Mouse (Mus musculus) left cerebral cortex, adult 8-10 months (tissue): ENCODE data around the gene Bms1. TPM values are rescaled to one million over a fixed set of nuclear protein-coding genes. Genes with fewer than 3 reads are reported as not detected.
A peak's percentile ranks its signal among the peaks of the same experiment; 100 is the strongest.

Experiments used
- DNase-seq, 2 experiments: peaks; one replicate each; pipeline ENCODE4 v3.0.0; 2022; ENCODE audit warnings: low spot score in 2 of 2
- microRNA-seq, 2 experiments: library from miRNA; unstranded; fragments of <30 nt; microRNA quantifications; one replicate each; pipeline ENCODE4 v1.2.0; 2022
- total RNA-seq, 4 experiments: library from RNA; stranded (reverse); gene quantifications; 2 replicates each; pipeline ENCODE4 v1.2.4; 2022

Gene Bms1
- total RNA-seq, 4 experiments from 2014 or later, result 23.0 to 27.5 (median 24.8) TPM

DNA sequence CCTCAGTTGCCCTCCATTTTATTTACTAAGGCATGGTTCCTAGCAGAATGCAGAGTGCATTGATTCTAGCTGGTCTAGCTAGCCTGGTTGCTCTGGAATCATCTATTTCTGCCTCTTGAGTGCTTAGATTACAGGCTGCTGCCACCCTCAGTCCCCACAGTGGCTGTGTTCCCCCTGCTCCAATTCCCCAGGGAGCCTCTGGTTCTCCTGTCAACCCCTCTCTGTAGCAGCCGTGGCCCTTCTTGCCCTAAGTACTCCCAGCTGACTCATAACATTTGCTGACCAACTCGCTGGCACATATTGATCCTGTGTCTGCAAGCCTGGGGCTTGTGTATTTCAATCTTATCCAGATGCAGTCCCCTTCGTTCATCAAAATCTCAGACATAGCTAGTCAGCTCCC lies 53.1 kb downstream of the Bms1 start:
- DNase-seq, result no peak

DNA sequence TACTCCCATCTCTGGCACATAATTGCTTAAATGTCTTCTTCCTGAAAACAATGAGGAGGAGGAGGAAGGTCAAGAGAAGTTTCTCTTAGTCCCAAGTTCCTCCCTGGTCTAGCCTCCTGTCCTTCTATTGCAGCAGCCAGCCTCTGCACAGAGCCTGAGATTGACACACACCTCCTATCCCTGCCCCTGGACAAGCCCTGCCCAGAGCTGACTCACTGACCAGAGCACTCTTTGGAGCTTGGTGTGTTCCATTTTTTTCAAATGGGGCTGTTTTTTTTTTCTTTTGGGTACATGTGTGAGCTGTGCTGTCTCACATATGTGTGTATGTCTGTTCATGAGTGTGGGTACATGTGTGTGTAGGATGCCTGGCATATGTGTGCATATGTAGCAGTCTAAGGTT lies 53.5 kb downstream of the Bms1 start:
- no peak for DNase-seq

DNA sequence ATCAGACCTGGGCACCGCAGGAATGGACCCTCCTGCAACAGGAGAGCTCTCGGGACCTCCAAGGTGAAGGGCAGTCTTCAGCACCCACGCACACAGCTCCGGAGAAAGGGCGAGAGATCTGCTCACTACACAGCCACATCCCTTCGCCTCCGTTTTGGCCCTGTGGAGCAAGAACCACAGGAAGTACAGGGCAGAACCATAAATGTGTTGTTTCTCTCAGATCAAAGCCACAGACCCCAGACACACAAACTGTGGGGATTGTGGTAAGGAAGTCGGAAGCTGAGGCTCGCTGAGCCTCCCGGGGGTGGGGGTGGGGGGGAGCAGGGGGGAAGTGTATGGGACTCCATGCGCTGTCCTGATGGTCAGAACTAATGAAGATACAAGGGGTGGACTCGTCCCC lies 68.9 kb downstream of the Bms1 start:
- no peak for DNase-seq

- no peak for DNase-seq
Measured at GRCm38 (mm10) chr6:118348186-118348585, 71.1 kb downstream of the Bms1 start.

DNA sequence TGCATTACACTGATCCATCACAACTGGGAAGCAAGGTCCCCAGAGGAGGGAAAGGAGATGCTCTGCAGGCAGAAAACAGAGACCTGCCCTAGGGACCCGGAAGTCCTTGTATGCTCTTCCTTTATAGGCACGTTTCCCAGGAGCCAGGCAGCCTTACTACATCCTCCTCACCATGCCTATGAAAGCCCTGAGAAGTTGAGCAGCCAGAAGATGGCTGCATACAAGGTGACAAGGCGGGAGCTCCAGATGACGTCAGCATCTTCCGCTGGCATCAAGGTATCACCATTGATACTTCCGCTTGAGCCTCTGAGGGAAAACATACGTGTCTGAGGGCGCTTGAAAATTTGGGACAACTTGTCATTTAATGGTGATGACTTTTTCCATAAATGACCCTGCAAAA lies 72.0 kb downstream of the Bms1 start:
- no peak for DNase-seq

DNA sequence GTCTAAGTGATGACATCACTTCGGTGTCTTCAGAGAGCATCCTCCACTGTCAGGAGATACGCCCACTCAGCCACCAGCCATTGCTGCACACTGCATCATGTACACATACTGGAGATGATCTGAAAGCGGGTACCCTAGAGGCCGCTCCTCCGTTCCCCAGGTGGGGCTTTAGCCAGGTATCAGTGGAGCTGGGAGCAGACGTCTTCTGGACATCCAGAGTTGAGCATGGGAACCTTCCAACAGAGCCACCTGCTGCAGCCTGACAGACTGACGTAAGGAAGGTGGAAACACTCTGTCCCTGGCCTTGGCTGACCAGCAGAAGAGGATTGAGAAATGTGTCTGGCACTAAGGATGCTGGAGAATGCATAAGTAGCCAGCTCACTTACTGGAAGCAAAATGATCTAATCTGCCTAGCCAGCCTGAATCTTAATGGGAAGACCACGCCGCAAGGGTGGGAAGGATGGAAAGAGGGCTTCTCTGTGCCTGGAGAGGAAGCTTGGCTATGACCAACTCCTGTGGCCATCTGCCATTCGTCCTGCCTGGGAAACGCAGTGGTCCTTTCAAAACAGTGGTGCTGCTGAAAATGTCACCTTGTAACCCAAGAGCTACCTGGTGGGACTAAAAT lies 77.3 kb downstream of the Bms1 start:
- DNase-seq, result no peak

DNA sequence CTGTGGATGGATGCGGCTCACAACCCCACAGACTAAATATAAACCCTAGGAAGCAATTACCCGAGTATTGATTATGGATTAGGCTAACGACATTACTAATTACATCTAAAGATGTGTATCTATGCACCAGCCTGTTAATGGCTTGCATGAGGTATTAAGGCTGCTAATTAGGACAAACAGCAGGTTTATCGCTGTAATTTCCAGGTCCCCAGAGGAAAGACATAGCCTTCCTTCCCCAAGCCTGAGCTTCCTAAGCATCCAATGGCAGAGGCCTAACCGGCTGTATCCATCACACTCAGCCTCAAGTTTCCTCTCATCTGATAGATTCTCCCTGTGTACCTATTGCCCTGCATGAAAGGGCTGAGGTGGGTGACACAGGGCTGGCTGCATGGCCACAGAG lies 81.6 kb downstream of the Bms1 start:
- DNase-seq, result no peak

DNA sequence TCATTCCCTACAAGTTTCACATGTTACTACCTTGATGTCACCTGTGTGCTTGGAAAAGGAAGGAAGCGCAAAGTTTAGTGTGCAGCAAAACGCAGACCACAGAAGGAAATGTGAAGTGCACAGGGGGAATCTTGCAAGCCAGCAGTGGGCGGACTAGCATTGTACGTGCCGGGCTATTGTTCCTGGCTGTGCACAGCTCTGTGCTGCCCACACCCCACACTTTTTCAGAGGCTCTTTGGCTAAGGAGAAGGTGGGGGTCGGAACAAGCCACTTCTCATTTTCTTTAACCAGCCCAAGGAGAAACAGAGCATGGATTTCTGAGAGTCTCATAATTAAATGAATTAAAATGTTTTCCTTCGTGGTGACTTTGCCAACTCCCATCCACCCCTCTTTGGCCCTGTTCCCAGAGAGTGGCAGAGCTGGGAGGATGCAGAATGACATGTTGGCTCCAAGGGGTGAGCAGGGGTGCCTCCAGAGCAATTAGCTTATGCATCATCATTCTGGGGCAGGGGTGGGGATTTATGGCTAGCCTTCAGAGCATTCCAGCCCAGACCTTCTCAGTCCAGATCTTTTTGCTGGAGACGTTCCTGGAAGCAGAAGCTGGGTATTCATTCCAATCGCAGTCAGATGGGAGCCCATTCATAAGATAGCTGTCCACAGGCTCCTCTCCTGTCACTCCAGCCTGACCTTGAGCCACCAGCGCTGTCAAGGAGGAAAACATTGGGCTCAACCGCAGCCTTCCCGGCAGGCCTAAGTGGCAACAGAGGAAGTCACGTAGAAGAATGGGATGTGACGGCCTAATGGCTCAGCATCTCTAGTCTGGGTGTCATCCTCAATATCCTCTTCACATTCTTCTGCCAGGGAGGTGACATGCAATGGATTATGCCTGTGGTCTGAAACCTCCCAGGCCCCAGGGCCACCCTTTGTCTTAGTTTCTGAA lies 82.5 kb downstream of the Bms1 start:
- peak in 1 of 2 experiments; percentile 15 for DNase-seq

- no peak for DNase-seq
Measured at GRCm38 (mm10) chr6:118335934-118336450, 83.3 kb downstream of the Bms1 start.

DNA sequence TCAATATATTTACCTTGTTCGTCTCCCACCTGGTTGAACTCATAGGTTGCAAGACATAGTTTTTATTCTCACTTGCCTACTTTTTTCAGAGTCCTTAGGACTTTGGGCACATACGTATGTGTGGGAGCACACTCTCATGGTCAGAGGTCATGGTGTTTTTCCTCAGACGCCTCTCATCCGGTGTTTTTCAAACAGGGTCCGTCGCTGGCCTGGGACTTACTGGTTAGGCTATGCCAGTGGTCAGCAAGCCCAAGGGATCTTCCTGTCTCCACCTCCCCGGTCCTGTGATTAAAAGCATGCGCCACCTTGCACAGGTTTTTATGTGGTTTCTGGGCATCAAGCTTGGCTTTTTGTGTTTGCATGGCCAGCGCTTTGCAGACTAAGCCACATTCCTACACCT lies 85.4 kb downstream of the Bms1 start:
- no peak for DNase-seq

Small RNAs within 50 kb of the gene (microRNA-seq; reads per million reads assigned to microRNA genes)
- 0 reads per million in 2 experiments for gene Gm25953

Other genes with a start within 250 kb of the Bms1 start
- gene Ret, start 221.8 kb downstream of the Bms1 start, total RNA-seq, result 1 to 10 TPM; 3.2 to 5.2 (median 3.5) TPM
- gene Zfp248, start 36.1 kb upstream of the Bms1 start, total RNA-seq, result 10 to 100 TPM; 16.5 to 26.3 (median 18.5) TPM
- gene Zfp9, start 59.8 kb upstream of the Bms1 start, total RNA-seq, result 10 to 100 TPM; 19.0 to 21.9 (median 20.5) TPM
- 10 to 100 TPM in 2 of 4 experiments, 1 to 10 TPM in 2; 8.4 to 12.3 (median 10.4) TPM for gene Ankrd26, start 142.8 kb upstream of the Bms1 start, total RNA-seq